Mouse (Mus musculus): ENCODE results near the gene Kif2a. TPM values are rescaled to one million over a fixed set of nuclear protein-coding genes. Genes with fewer than 3 reads are reported as not detected.

Gene Kif2a
- total and polyA plus RNA-seq, 3 experiments: 18.0 to 310 (median 135) TPM

GRCm38 (mm10) chr13:107022266-107023171, 593 bp upstream of the Kif2a start:
- Histone ChIP-seq H3K36me3 (ENCODE audit: control insufficient read depth in 1 of 2, insufficient read depth in 2 of 2, low read length in 2 of 2) (peaks cover 8 to 28% of the 10 kb centered on the region in 2 experiments; a peak in 3 of 4 replicates), H3K79me2 (ENCODE audit: control insufficient read depth, insufficient read depth, low read length, poor library complexity) (peaks cover 40% of the 10 kb centered on the region), H3K27me3 (ENCODE audit: control insufficient read depth in 1 of 2, insufficient read depth in 2 of 2, low read length in 2 of 2) (no peaks in the 10 kb centered on the region), H3K27ac (ENCODE audit: control insufficient read depth, low read depth, low read length) (peak overlapping the region; percentile 88), H3K9ac (ENCODE audit: control insufficient read depth, low read depth, low read length, poor library complexity, severe bottlenecking) (peak overlapping the region; percentile 97), H3K4me3 (ENCODE audit: control insufficient read depth in 1 of 2, insufficient read depth in 1 of 2, low read depth in 2 of 2, low read length in 2 of 2) (peak overlapping the region; percentile 60 to 77), H3K4me1 (ENCODE audit: control insufficient read depth in 1 of 2, insufficient read depth in 2 of 2, low read length in 2 of 2) (peaks cover 10 to 28% of the 10 kb centered on the region in 2 experiments), H3K9me3 (replicated peaks; ENCODE audit: insufficient read depth, low read length) (no peaks in the 10 kb centered on the region)
- no peak for TF ChIP-seq TAL1 (IDR thresholded peaks at IDR 0.05; ENCODE audit: low read length)
- TF ChIP-seq MAX (IDR thresholded peaks at IDR 0.05; ENCODE audit: low read length): peak; percentile 91
- peak; percentile 45 for TF ChIP-seq HCFC1 (IDR thresholded peaks at IDR 0.05; ENCODE audit: low read depth, low read length)
- peak; percentile 23; the same call in 1 of the 2 replicates for TF ChIP-seq E2F4 (IDR thresholded peaks at IDR 0.05; ENCODE audit: borderline replicate concordance, low read depth, low read length)
- 0 out of 2 replicates have a peak, but pooled peaks have one; percentile 9 for TF ChIP-seq USF1 (IDR thresholded peaks at IDR 0.05; ENCODE audit: low read depth, low read length)
- no peak for TF ChIP-seq POLR2AphosphoS5 (IDR thresholded peaks at IDR 0.05; ENCODE audit: borderline replicate concordance, low read depth, low read length)
- TF ChIP-seq EP300 (IDR thresholded peaks at IDR 0.05; ENCODE audit: low read depth in 1 of 2, low read length in 2 of 2): 0 out of 4 replicates have a peak, but pooled peaks of 1 of the 2 experiments have one; percentile 23
- TF ChIP-seq POLR2A (IDR thresholded peaks at IDR 0.05; ENCODE audit: control insufficient read depth in 1 of 2, insufficient read depth in 1 of 2, low read depth in 1 of 2, low read length in 2 of 2, poor library complexity in 1 of 2): peak; percentile 53 to 67; a peak in 2 of 4 replicates
- no peak for TF ChIP-seq MEF2A (IDR thresholded peaks at IDR 0.05; ENCODE audit: extremely low read depth, insufficient replicate concordance, low read depth, low read length, poor library complexity, severe bottlenecking)
- TF ChIP-seq NELFE (IDR thresholded peaks at IDR 0.05; ENCODE audit: low read depth, low read length): peak; percentile 63
- TF ChIP-seq MYC (IDR thresholded peaks at IDR 0.05; ENCODE audit: low read depth, low read length): 0 out of 2 replicates have a peak, but pooled peaks have one; percentile 38
- TF ChIP-seq NRF1 (IDR thresholded peaks at IDR 0.05; ENCODE audit: insufficient read depth, low read depth, low read length, poor library complexity, severe bottlenecking): peak; percentile 74
- 0 out of 2 replicates have a peak, but pooled peaks have one; percentile 28 for TF ChIP-seq TCF12 (IDR thresholded peaks at IDR 0.05; ENCODE audit: low read depth, low read length)
- peak; percentile 85 for DNase-seq (ENCODE audit: low read depth, low spot score)

- Histone ChIP-seq H3K27ac (ENCODE audit: control insufficient read depth, low read depth, low read length) (no peak overlapping the region), H3K4me3 (ENCODE audit: control insufficient read depth in 1 of 2, insufficient read depth in 1 of 2, low read depth in 2 of 2, low read length in 2 of 2) (no peak overlapping the region), H3K79me2 (ENCODE audit: control insufficient read depth, insufficient read depth, low read length, poor library complexity) (peaks cover 63% of the 10 kb centered on the region)
Measured at GRCm38 (mm10) chr13:107019443-107019842, 2.5 kb downstream of the Kif2a start.

More at GRCm38 (mm10) chr13:107019443-107019842, 2.5 kb downstream of the Kif2a start:
- no peak for DNase-seq (ENCODE audit: low read depth, low spot score)
- no peaks in the 10 kb centered on the region for H3K9me3 ChIP-seq (replicated peaks; ENCODE audit: insufficient read depth, low read length)
- H3K27me3 ChIP-seq (ENCODE audit: control insufficient read depth in 1 of 2, insufficient read depth in 2 of 2, low read length in 2 of 2): no peaks in the 10 kb centered on the region
- peaks cover 10 to 22% of the 10 kb centered on the region in 2 experiments; a peak in 3 of 4 replicates for H3K36me3 ChIP-seq (ENCODE audit: control insufficient read depth in 1 of 2, insufficient read depth in 2 of 2, low read length in 2 of 2)
- H3K9ac ChIP-seq (ENCODE audit: control insufficient read depth, low read depth, low read length, poor library complexity, severe bottlenecking): no peak overlapping the region
- peaks cover 10 to 13% of the 10 kb centered on the region in 2 experiments for H3K4me1 ChIP-seq (ENCODE audit: control insufficient read depth in 1 of 2, insufficient read depth in 2 of 2, low read length in 2 of 2)
- TF ChIP-seq MAX (IDR thresholded peaks at IDR 0.05; ENCODE audit: low read length): no peak
- peak; percentile 42; the same call in 1 of the 2 replicates for TF ChIP-seq SIN3A (IDR thresholded peaks at IDR 0.05; ENCODE audit: low read length)
- TF ChIP-seq CHD1 (IDR thresholded peaks at IDR 0.05; ENCODE audit: low read depth, low read length): no peak
- TF ChIP-seq EP300 (IDR thresholded peaks at IDR 0.05; ENCODE audit: low read depth in 1 of 2, low read length in 2 of 2): peak in 1 of 2 experiments; percentile 21; a peak in 2 of 4 replicates
- TF ChIP-seq USF2 (IDR thresholded peaks at IDR 0.05; ENCODE audit: borderline replicate concordance in 1 of 2, insufficient read depth in 1 of 2, low read depth in 1 of 2, low read length in 2 of 2): no peak

Measured in MEL (cell line).